Comparison of ENCODE assay signal across 1 mouse cellular context in the genomic region with DNA sequence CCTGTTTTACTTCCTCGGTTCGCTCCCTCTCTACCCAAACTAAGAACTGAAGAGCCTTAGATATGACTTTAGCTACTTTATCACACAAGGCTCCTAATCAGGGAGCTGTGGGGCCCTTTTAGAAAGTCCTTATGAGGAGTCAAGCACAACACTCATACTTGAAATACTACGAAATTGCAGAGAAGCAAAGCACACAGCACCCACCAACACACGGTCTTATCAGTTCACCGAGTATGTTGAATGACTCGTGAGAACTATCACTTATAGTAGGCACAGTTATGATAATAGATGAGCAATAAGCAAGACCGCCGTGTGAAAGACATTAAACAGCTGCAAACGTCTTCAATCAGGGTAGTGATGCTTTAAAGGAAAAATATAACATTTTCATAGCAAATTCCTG.
A peak's percentile ranks its signal among the peaks of the same experiment; 100 is the strongest.
TF ChIP-seq lines count a peak whose summit lies in the region.

No protein-coding gene starts in this region.

TF ChIP-seq in MEL, 35 proteins besides CTCF, POLR2A, EP300 and RAD21 (continued from another document):
- TF ChIP-seq ELF1 (IDR thresholded peaks at IDR 0.05; ENCODE audit: low read depth, low read length) (no peak), HCFC1 (IDR thresholded peaks at IDR 0.05; ENCODE audit: low read depth, low read length) (no peak), MEF2A (IDR thresholded peaks at IDR 0.05; ENCODE audit: extremely low read depth, insufficient replicate concordance, low read depth, low read length, poor library complexity, severe bottlenecking) (no peak), USF1 (IDR thresholded peaks at IDR 0.05; ENCODE audit: low read depth, low read length) (no peak), MYC (IDR thresholded peaks at IDR 0.05; ENCODE audit: low read depth, low read length) (0 out of 2 replicates have a peak, but pooled peaks have one; percentile 27), GATA1 (IDR thresholded peaks at IDR 0.05; ENCODE audit: low read depth, low read length) (peak; percentile 61), POLR2AphosphoS2 (IDR thresholded peaks at IDR 0.05; ENCODE audit: low read length) (no peak), MYB (IDR thresholded peaks at IDR 0.05; ENCODE audit: low read depth, low read length) (no peak)
